8 mouse cellular contexts compared by ENCODE assay signal in genomic region chr11:97511661-97512369, GRCm38 (mm10). TPM values are rescaled to one million over a fixed set of nuclear protein-coding genes. Genes with fewer than 3 reads are reported as not detected.
DNase-seq lines count a peak whose midpoint lies in the region; ATAC-seq and TF ChIP-seq lines count a peak whose summit lies in the region.

No protein-coding gene starts in this region.

- no peak for TF ChIP-seq POLR2A in bone marrow, adult 2 months (IDR thresholded peaks at IDR 0.05; ENCODE audit: borderline replicate concordance, control insufficient read depth, low read depth, low read length)

- no peaks in the 10 kb centered on the region for H3K27me3 ChIP-seq in heart, embryonic 14.5 days (ENCODE audit: control insufficient read depth, insufficient read depth, low read length)
- no peaks in the 10 kb centered on the region for H3K27me3 ChIP-seq in kidney, embryonic 16.5 days (ENCODE audit: insufficient read depth, low read length)

- H3K36me3 ChIP-seq in heart, embryonic 14.5 days (ENCODE audit: control insufficient read depth, insufficient read depth, low read length) = no peaks in the 10 kb centered on the region
- H3K36me3 ChIP-seq in kidney, embryonic 16.5 days (ENCODE audit: insufficient read depth, low read length) = no peaks in the 10 kb centered on the region

- peak overlapping the region; percentile 22; the same call in 1 of the 2 replicates for H3K9ac ChIP-seq in heart, embryonic 14.5 days (ENCODE audit: low read length)
- H3K9ac ChIP-seq in kidney, embryonic 16.5 days (replicated peaks; ENCODE audit: low read length) = peak overlapping the region; percentile 50

- peak; percentile 11; the same call in 1 of the 2 replicates for ATAC-seq in heart, embryonic 14.5 days (ENCODE audit: insufficient number of reproducible peaks, insufficient read depth, low FRiP score, low read depth)
- ATAC-seq in kidney, embryonic 16.5 days (ENCODE audit: low FRiP score, low TSS enrichment) = peak; percentile 47; the same call in 1 of the 2 replicates

- TF ChIP-seq CTCF in bone marrow, adult 2 months (IDR thresholded peaks at IDR 0.05; ENCODE audit: control insufficient read depth, insufficient read depth, low read length) = no peak

- WGBS in bone marrow, adult 2 months = 27% methylated on average over 13 of the region's 13 CpGs
- 50% methylated on average over 13 of the region's 13 CpGs for WGBS in heart, embryonic 14.5 days
- WGBS in kidney, embryonic 16.5 days = 50% methylated on average over 13 of the region's 13 CpGs

- DNase-seq in adrenal gland, postnatal 10 days = peak; percentile 47
- no peak for DNase-seq in adrenal gland, postnatal 25 days
- DNase-seq in lung, postnatal 4 days = peak; percentile 69 to 72
- DNase-seq in thymus, postnatal 25 days = peak; percentile 73
- no peak for DNase-seq in urinary bladder, postnatal 36 days (ENCODE audit: low spot score in 2 of 2)

- no peaks in the 10 kb centered on the region for H3K9me3 ChIP-seq in heart, embryonic 14.5 days (ENCODE audit: control insufficient read depth, low read length)
- H3K9me3 ChIP-seq in kidney, embryonic 16.5 days (ENCODE audit: low read length) = no peaks in the 10 kb centered on the region

- peak overlapping the region; percentile 62 for H3K27ac ChIP-seq in bone marrow, adult 2 months (ENCODE audit: control insufficient read depth, insufficient read depth, low read depth, low read length, poor library complexity)
- H3K27ac ChIP-seq in heart, embryonic 14.5 days (replicated peaks in 1 of 2; ENCODE audit: control insufficient read depth in 1 of 2, insufficient read depth in 1 of 2, low read depth in 2 of 2, low read length in 2 of 2) = peak overlapping the region; percentile 1 to 61; a peak in 3 of 4 replicates
- peak overlapping the region; percentile 82 for H3K27ac ChIP-seq in kidney, embryonic 16.5 days (ENCODE audit: low read length)

- H3K4me1 ChIP-seq in bone marrow, adult 2 months (ENCODE audit: control insufficient read depth, insufficient read depth, low read length) = peaks cover 3% of the 10 kb centered on the region; the same call in 1 of the 2 replicates
- peaks cover 0 to 3% of the 10 kb centered on the region in 2 experiments; a peak in 3 of 4 replicates for H3K4me1 ChIP-seq in heart, embryonic 14.5 days (ENCODE audit: control insufficient read depth in 2 of 2, insufficient read depth in 2 of 2, low read length in 2 of 2)
- H3K4me1 ChIP-seq in kidney, embryonic 16.5 days (ENCODE audit: insufficient read depth, low read length) = peaks cover 18% of the 10 kb centered on the region

- H3K4me3 ChIP-seq in bone marrow, adult 2 months (replicated peaks; ENCODE audit: control insufficient read depth, low read depth, low read length) = peak overlapping the region; percentile 38
- no peak overlapping the region; a peak in 1 of 4 replicates for H3K4me3 ChIP-seq in heart, embryonic 14.5 days (ENCODE audit: control insufficient read depth in 1 of 2, insufficient read depth in 1 of 2, low read depth in 1 of 2, low read length in 2 of 2)
- H3K4me3 ChIP-seq in kidney, embryonic 16.5 days (ENCODE audit: low read length) = peak overlapping the region; percentile 9; the same call in 1 of the 2 replicates

- peak overlapping the region; percentile 44 for H3K4me2 ChIP-seq in heart, embryonic 14.5 days (ENCODE audit: low read length)
- H3K4me2 ChIP-seq in kidney, embryonic 16.5 days (replicated peaks; ENCODE audit: low read depth, low read length) = peak overlapping the region; percentile 31

RNA-seq across cellular contexts. Expression of gene 4933428G20Rik, which starts 11.7 kb away (rescaled TPM):
- total RNA-seq in adrenal gland, postnatal 10 days (2021) = under 1 TPM in 1 of 2 experiments, not detected in 1; 0.18 TPM
- not detected in 2 replicates for total RNA-seq in adrenal gland, postnatal 25 days (2021)
- not detected in 2 replicates for polyA plus RNA-seq in bone marrow, adult 2 months (2011; ENCODE audit: insufficient read depth, insufficient read length, low replicate concordance, missing spikeins)
- 0.19 TPM in 1 of 2 replicates, not detected in the other for polyA plus RNA-seq in heart, embryonic 14.5 days (2014; fragmentation: Nextera tagmentation; extraction: Ambion mirVana)
- 0.75 and 1.3 TPM in 2 replicates for polyA plus RNA-seq in kidney, embryonic 16.5 days (2015; fragmentation: Nextera tagmentation; extraction: Ambion mirVana)

Comparison
In these comparisons a context has a peak if more than half of its experiments do, and no peak if none do; other contexts are left out.
1. DNase-seq: peak in adrenal gland, postnatal 10 days (single experiment), lung, postnatal 4 days (2 of 2) and thymus, postnatal 25 days (single experiment); none in adrenal gland, postnatal 25 days (single experiment) and urinary bladder, postnatal 36 days (0 of 2).
2. H3K27ac ChIP-seq: peak in every context shown above with its lines; median percentile 82 in kidney, embryonic 16.5 days; 62 in bone marrow, adult 2 months; 31 in heart, embryonic 14.5 days.
3. H3K4me3 ChIP-seq: peak in bone marrow, adult 2 months (single experiment) and kidney, embryonic 16.5 days (single experiment); none in heart, embryonic 14.5 days (0 of 2).